Mouse (Mus musculus): ENCODE results near the gene En1.

DNA sequence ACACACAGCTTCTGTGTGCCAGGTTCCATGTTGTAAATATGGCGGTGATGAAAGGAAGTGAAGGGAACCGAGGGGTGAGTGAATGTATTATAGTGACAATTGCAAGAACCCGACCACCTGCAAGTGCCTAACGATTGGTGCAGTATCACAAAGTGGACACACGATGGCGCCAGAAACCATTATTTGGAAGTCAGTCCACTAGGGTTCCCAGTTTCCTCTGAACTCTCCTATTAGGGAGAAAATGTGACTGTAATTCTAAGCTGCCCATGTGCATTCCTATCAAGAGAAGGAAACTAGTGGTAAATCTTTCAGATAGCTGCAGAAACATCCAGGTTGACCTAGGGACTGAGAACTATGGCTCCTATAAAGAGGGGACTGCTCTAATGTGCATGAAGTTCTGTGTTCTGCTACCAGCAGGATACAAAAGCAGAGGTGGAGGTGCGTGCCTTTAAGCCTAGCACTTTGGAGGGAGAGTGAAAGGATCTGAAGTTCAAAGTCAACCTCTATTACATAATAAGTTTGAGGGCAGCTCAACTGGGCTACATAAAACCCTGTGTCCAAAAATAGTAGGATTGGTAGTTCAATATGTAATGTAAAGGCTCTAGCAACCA, 15.6 kb upstream of the En1 start:
- TF ChIP-seq HCFC1 (IDR thresholded peaks at IDR 0.05; ENCODE audit: borderline replicate concordance, insufficient read depth, low read length) = no peak
- TF ChIP-seq CHD2 (IDR thresholded peaks at IDR 0.05; ENCODE audit: low read depth, low read length) = no peak
